Mouse (Mus musculus) kidney, adult 2 months (tissue): ENCODE data around the gene Carmil3.

ENCODE experiments used
- CTCF ChIP-seq: fragments of 200-500 bp; conservative IDR thresholded peaks from 2 replicates; pipeline ENCODE4 v1.5.1; 2011; ENCODE audit warnings: low read depth, mild to moderate bottlenecking, control low read depth, low read length, moderate library complexity, mixed read lengths; ENCODE audit not compliant: insufficient read depth, insufficient read length
- POLR2A ChIP-seq: fragments of 200-500 bp; IDR thresholded peaks from one replicate; pipeline ENCODE4 v1.6.1; 2011; ENCODE audit warnings: low read depth, low read length, control low read depth

DNA sequence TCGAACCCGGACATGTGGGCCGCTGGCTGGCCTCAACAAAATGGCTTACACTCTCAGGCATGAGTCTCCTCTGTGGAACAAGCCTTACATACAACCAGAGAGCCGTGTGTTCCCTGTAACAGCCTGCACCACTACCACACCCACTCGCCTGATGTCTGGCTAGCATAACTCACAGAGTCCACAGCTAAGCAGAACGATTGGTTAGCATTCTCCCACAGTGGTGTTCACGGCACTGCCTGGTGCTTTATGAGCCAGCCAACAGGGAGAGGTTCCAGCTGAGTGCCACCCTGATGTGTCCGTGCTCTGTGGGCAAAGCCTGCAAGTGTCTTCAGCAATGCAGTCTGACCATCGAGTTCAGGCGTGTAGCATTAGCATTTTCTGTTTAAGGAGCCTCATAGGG lies 30.2 kb upstream of the Carmil3 start:
- TF ChIP-seq CTCF, result no peak
- TF ChIP-seq POLR2A, result no peak
